Mouse (Mus musculus) adrenal gland, postnatal 10 days (tissue): ENCODE results near the gene Hspa1a. TPM values are rescaled to one million over a fixed set of nuclear protein-coding genes. Genes with fewer than 3 reads are reported as not detected.
"Not testable (repeated sequence)": the region's sequence is repeated elsewhere in the genome, so short reads cannot be mapped to it uniquely, and the experiment has no call there.

Experiments
- DNase-seq: peaks from one replicate; pipeline ENCODE4 v3.0.0; 2021; ENCODE audit warnings: mixed read lengths
- total RNA-seq, 2 experiments: library from RNA; stranded (reverse); gene quantifications; 2 replicates each; pipeline ENCODE4 v1.2.3; 2021

The Hspa1a gene
- total RNA-seq, 2 experiments from 2014 or later: 7.3 to 13.6 TPM

GRCm38 (mm10) chr17:35001452-35002152 is 29.6 kb upstream of the Hspa1a start:
- no peak for DNase-seq

- peak; percentile 94 for DNase-seq
These were observed 28.9 kb upstream of the Hspa1a start, which contains the start of gene Vars for GRCm38 (mm10) chr17:35000717-35001451. TSS of gene Vars (plus strand) at chr17:35000987.

GRCm38 (mm10) chr17:34999871-35000716 is 28.1 kb upstream of the Hspa1a start:
- DNase-seq: not testable (repeated sequence)

- DNase-seq: no peak
These were observed 26.8 kb upstream of the Hspa1a start for GRCm38 (mm10) chr17:34998526-34999430.

GRCm38 (mm10) chr17:34997142-34997483 is 25.2 kb upstream of the Hspa1a start:
- no peak for DNase-seq

GRCm38 (mm10) chr17:34996411-34997141 is 24.6 kb upstream of the Hspa1a start:
- no peak for DNase-seq

GRCm38 (mm10) chr17:34995927-34996326 is 24.0 kb upstream of the Hspa1a start:
- DNase-seq: not testable (repeated sequence)

- DNase-seq: not testable (repeated sequence)
These were observed 23.2 kb upstream of the Hspa1a start for GRCm38 (mm10) chr17:34995192-34995591.

- DNase-seq: no peak
These were observed 22.8 kb upstream of the Hspa1a start for GRCm38 (mm10) chr17:34994751-34995150.

- no peak for DNase-seq
These were observed 12.3 kb upstream of the Hspa1a start for GRCm38 (mm10) chr17:34984218-34984617.

- DNase-seq: no peak
These were observed 10.4 kb upstream of the Hspa1a start for GRCm38 (mm10) chr17:34982328-34982727.

- peak; percentile 92 for DNase-seq
These were observed 9.8 kb upstream of the Hspa1a start, which contains the start of gene Lsm2 for GRCm38 (mm10) chr17:34981690-34982180. TSS of gene Lsm2 (plus strand) at chr17:34981862.

- no peak for DNase-seq
These were observed 8.7 kb upstream of the Hspa1a start for GRCm38 (mm10) chr17:34980655-34981054.

GRCm38 (mm10) chr17:34979631-34980030 is 7.7 kb upstream of the Hspa1a start:
- no peak for DNase-seq

GRCm38 (mm10) chr17:34978239-34978638 is 6.3 kb upstream of the Hspa1a start:
- DNase-seq: no peak

GRCm38 (mm10) chr17:34977000-34977399 is 5.0 kb upstream of the Hspa1a start:
- DNase-seq: no peak

- DNase-seq: peak; percentile 47
These were observed 3.9 kb upstream of the Hspa1a start for GRCm38 (mm10) chr17:34975581-34976492.

- not testable (repeated sequence) for DNase-seq
These were observed 275 bp downstream of the Hspa1a start for GRCm38 (mm10) chr17:34971694-34972068.

- not testable (repeated sequence) for DNase-seq
These were observed 1.1 kb downstream of the Hspa1a start for GRCm38 (mm10) chr17:34970850-34971249.
